Mouse (Mus musculus): Measurements from ENCODE around the gene Gsto1. TPM values are rescaled to one million over a fixed set of nuclear protein-coding genes. Genes with fewer than 3 reads are reported as not detected.

Gsto1 gene
- total and polyA plus RNA-seq, 3 experiments = 148 to 191 (median 152) TPM

- Histone ChIP-seq H3K79me2 (replicated peaks; ENCODE audit: control insufficient read depth, insufficient read depth, low read length) (no peaks in the 10 kb centered on the region), H3K4me3 (no peak overlapping the region), H3K27me3 (ENCODE audit: control insufficient read depth, insufficient read depth, low read length) (no peaks in the 10 kb centered on the region), H3K4me1 (ENCODE audit: control insufficient read depth, insufficient read depth, low read length) (no peaks in the 10 kb centered on the region), H3K27ac (no peak overlapping the region), H3K9ac (ENCODE audit: low read depth, low read length) (no peak overlapping the region), H3K36me3 (ENCODE audit: control insufficient read depth, insufficient read depth, low read length) (no peaks in the 10 kb centered on the region)
- no peak for TF ChIP-seq POLR2A (IDR thresholded peaks at IDR 0.05; ENCODE audit: insufficient read depth, low read depth, low read length)
- no peak for TF ChIP-seq CTCF (IDR thresholded peaks at IDR 0.05)
- no peak for TF ChIP-seq EP300 (IDR thresholded peaks at IDR 0.05; ENCODE audit: insufficient read depth, low read depth, low read length)
- 34% methylated on average over 7 of the region's 7 CpGs for WGBS
- no peak for DNase-seq
- intact Hi-C loops (cut with DNase I) = loop anchor here (1.0 to 5.0 kb wide), 3 partner anchors 162 to 464 kb away; no protein-coding TSS in a partner anchor
These were observed 33.3 kb upstream of the Gsto1 start for GRCm38 (mm10) chr19:47821494-47821872.

DNA sequence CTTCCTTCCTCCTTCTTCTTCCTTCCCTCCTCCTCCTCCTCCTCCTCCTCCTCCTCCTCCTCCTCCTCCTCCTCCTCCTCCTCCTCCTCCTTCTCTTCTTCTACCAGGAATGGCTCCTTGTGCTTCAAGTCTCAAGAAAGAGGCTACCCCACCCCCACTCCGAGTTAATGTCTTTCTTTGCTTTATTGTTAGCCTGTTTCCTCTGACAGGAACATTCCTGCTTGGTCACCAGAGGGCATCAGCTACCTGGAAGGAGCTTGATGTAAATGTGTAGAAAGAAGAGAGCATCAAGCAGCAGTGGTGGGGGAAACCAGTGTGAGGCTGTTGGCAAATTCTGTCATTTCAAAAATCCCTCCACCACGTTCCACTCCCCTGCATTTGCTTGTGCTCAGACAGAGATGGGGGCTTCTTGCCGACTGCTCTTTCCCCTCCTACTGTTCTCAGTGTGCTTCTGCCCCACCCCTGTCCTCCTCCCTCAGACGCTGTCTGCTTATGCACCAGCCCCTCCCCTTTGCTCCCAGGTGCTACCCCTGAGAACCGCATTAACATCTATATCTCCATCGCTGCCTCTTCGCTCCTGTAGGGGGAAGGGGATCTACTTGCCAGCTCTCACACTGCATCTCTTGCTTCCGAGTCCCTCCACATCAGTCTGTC lies 32.5 kb upstream of the Gsto1 start:
- H3K9ac ChIP-seq (ENCODE audit: low read depth, low read length) = no peak overlapping the region
- no peak overlapping the region for H3K4me3 ChIP-seq
- H3K4me1 ChIP-seq (ENCODE audit: control insufficient read depth, insufficient read depth, low read length) = no peaks in the 10 kb centered on the region
- TF ChIP-seq EP300 (IDR thresholded peaks at IDR 0.05; ENCODE audit: insufficient read depth, low read depth, low read length) (no peak), CTCF (IDR thresholded peaks at IDR 0.05) (peak; percentile 25)
- H3K36me3 ChIP-seq (ENCODE audit: control insufficient read depth, insufficient read depth, low read length) = no peaks in the 10 kb centered on the region
- no peaks in the 10 kb centered on the region for H3K27me3 ChIP-seq (ENCODE audit: control insufficient read depth, insufficient read depth, low read length)
- no peak for DNase-seq
- no peak overlapping the region for H3K27ac ChIP-seq
- 12% methylated on average over 8 of the region's 8 CpGs for WGBS
- intact Hi-C loops (cut with DNase I) = loop anchor here (5.0 kb wide), 1 partner anchor 465 kb away; no protein-coding TSS in a partner anchor
- H3K79me2 ChIP-seq (replicated peaks; ENCODE audit: control insufficient read depth, insufficient read depth, low read length) = no peaks in the 10 kb centered on the region

GRCm38 (mm10) chr19:47824026-47824425 lies 30.7 kb upstream of the Gsto1 start:
- Histone ChIP-seq H3K79me2 (replicated peaks; ENCODE audit: control insufficient read depth, insufficient read depth, low read length) (no peaks in the 10 kb centered on the region), H3K4me3 (no peak overlapping the region), H3K4me1 (ENCODE audit: control insufficient read depth, insufficient read depth, low read length) (no peaks in the 10 kb centered on the region), H3K27ac (no peak overlapping the region), H3K27me3 (ENCODE audit: control insufficient read depth, insufficient read depth, low read length) (no peaks in the 10 kb centered on the region), H3K36me3 (ENCODE audit: control insufficient read depth, insufficient read depth, low read length) (no peaks in the 10 kb centered on the region), H3K9ac (ENCODE audit: low read depth, low read length) (no peak overlapping the region)
- WGBS = 65% methylated on average over 5 of the region's 5 CpGs
- DNase-seq = no peak
- intact Hi-C loops (cut with DNase I) = loop anchor here (5.0 kb wide), 1 partner anchor 467 kb away; no protein-coding TSS in a partner anchor
- TF ChIP-seq CTCF (IDR thresholded peaks at IDR 0.05) (no peak), POLR2A (IDR thresholded peaks at IDR 0.05; ENCODE audit: insufficient read depth, low read depth, low read length) (no peak), EP300 (IDR thresholded peaks at IDR 0.05; ENCODE audit: insufficient read depth, low read depth, low read length) (no peak)

DNA sequence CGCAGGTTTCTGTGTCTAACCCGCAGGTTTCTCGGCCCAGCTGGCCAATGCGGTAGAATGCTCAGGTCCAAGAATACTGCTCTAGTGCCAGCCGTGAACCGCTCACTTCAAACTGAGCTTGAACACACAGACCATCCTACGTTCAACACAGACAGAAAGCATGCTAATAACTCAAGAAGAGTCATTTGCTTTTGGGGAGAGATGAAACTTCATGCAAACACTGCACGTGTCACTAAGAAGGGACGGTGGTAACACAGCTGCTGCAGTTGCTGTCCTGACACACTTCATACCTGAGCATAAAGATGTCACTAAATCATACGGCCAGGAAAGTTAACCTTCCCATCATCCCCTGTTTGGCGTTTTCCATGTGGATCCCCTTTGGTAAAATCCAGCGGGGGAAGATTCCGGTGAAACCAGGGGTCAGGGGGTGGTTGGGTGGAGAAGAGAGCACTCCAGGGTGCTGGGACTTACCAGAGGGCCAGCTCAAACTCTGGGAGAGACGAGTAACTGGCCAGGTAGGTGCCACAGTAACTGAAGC lies 24.8 kb upstream of the Gsto1 start:
- Histone ChIP-seq H3K4me3 (no peak overlapping the region), H3K4me1 (ENCODE audit: control insufficient read depth, insufficient read depth, low read length) (no peaks in the 10 kb centered on the region), H3K27me3 (ENCODE audit: control insufficient read depth, insufficient read depth, low read length) (no peaks in the 10 kb centered on the region), H3K27ac (no peak overlapping the region), H3K79me2 (replicated peaks; ENCODE audit: control insufficient read depth, insufficient read depth, low read length) (no peaks in the 10 kb centered on the region), H3K9ac (ENCODE audit: low read depth, low read length) (no peak overlapping the region), H3K36me3 (ENCODE audit: control insufficient read depth, insufficient read depth, low read length) (no peaks in the 10 kb centered on the region)
- intact Hi-C loops (cut with DNase I) = no loop called here
- no peak for TF ChIP-seq POLR2A (IDR thresholded peaks at IDR 0.05; ENCODE audit: insufficient read depth, low read depth, low read length)
- TF ChIP-seq EP300 (IDR thresholded peaks at IDR 0.05; ENCODE audit: insufficient read depth, low read depth, low read length) = no peak
- no peak for TF ChIP-seq CTCF (IDR thresholded peaks at IDR 0.05)
- no peak for DNase-seq
- WGBS = 87% methylated on average over 14 of the region's 14 CpGs

- Histone ChIP-seq H3K36me3 (ENCODE audit: control insufficient read depth, insufficient read depth, low read length) (no peaks in the 10 kb centered on the region), H3K27ac (no peak overlapping the region), H3K4me1 (ENCODE audit: control insufficient read depth, insufficient read depth, low read length) (no peaks in the 10 kb centered on the region), H3K9ac (ENCODE audit: low read depth, low read length) (no peak overlapping the region), H3K4me3 (no peak overlapping the region), H3K27me3 (ENCODE audit: control insufficient read depth, insufficient read depth, low read length) (no peaks in the 10 kb centered on the region), H3K79me2 (replicated peaks; ENCODE audit: control insufficient read depth, insufficient read depth, low read length) (no peaks in the 10 kb centered on the region)
- intact Hi-C loops (cut with DNase I) = no loop called here
- WGBS = 97% methylated on average over 8 of the region's 8 CpGs
- DNase-seq = no peak
- TF ChIP-seq CTCF (IDR thresholded peaks at IDR 0.05) = no peak
- TF ChIP-seq EP300 (IDR thresholded peaks at IDR 0.05; ENCODE audit: insufficient read depth, low read depth, low read length) = no peak
- TF ChIP-seq POLR2A (IDR thresholded peaks at IDR 0.05; ENCODE audit: insufficient read depth, low read depth, low read length) = no peak
These were observed 23.7 kb upstream of the Gsto1 start for GRCm38 (mm10) chr19:47831111-47831510.

DNA sequence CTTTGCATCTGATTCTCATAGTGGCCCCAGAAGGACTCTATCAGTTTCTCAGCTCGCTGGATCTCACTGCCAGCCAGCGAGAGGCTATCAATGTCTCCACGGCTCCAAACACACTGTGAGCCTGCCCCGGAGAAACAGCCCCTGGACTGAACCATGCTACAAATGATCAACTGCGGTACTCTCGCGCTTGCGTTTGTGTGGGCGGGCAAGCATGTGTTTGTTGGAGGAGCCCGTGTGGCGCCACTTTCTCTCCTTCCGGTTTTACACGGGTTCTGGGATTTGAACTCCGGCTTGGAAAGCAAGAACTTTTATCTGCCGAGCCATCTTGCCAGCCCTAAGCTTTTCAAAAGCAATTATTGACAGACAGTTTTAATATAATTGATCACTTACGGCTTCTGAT lies 22.5 kb upstream of the Gsto1 start:
- no peaks in the 10 kb centered on the region for H3K4me1 ChIP-seq (ENCODE audit: control insufficient read depth, insufficient read depth, low read length)
- H3K27me3 ChIP-seq (ENCODE audit: control insufficient read depth, insufficient read depth, low read length) = peaks cover 2% of the 10 kb centered on the region; the same call in 1 of the 2 replicates
- no peak overlapping the region for H3K9ac ChIP-seq (ENCODE audit: low read depth, low read length)
- H3K4me3 ChIP-seq = no peak overlapping the region
- TF ChIP-seq CTCF (IDR thresholded peaks at IDR 0.05) = no peak
- TF ChIP-seq POLR2A (IDR thresholded peaks at IDR 0.05; ENCODE audit: insufficient read depth, low read depth, low read length) = no peak
- no peak for TF ChIP-seq EP300 (IDR thresholded peaks at IDR 0.05; ENCODE audit: insufficient read depth, low read depth, low read length)
- H3K79me2 ChIP-seq (replicated peaks; ENCODE audit: control insufficient read depth, insufficient read depth, low read length) = no peaks in the 10 kb centered on the region
- 75% methylated on average over 16 of the region's 16 CpGs for WGBS
- H3K36me3 ChIP-seq (ENCODE audit: control insufficient read depth, insufficient read depth, low read length) = no peaks in the 10 kb centered on the region
- DNase-seq = no peak
- intact Hi-C loops (cut with DNase I) = no loop called here
- no peak overlapping the region for H3K27ac ChIP-seq
